Mouse (Mus musculus): ENCODE data around the gene Abcf1.
A peak's percentile ranks its signal among the peaks of the same experiment; 100 is the strongest.

Gene Abcf1

DNA sequence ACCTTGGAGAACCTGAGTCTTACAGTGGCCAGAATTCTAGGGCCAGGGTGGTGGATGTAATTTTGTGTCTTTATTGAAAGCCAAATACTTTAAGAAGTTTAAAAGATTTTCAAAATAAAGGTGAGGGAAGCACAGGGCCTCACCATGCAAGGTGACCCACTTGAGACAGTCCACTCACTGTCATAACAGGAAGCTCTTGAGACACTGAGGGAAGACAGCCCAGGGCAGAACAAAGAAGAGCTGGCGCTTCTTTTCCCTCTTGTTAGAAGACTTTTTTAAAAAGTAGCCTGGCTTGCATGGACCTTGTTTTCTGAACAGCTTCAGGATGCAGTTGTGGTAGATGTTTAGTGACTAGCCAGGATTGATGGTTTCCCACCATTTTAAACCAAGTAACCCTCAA lies 49.2 kb downstream of the Abcf1 start:
- no peak for DNase-seq (ENCODE audit: low spot score in 2 of 2)

GRCm38 (mm10) chr17:35919864-35920301 lies 49.7 kb downstream of the Abcf1 start:
- DNase-seq (ENCODE audit: low spot score in 2 of 2) = peak; percentile 48 to 73

- peak; percentile 96 to 98 for DNase-seq (ENCODE audit: low spot score in 2 of 2)
These were observed 50.4 kb downstream of the Abcf1 start for GRCm38 (mm10) chr17:35919060-35919715.

- peak; percentile 35 to 52 for DNase-seq (ENCODE audit: low spot score in 2 of 2)
These were observed 51.1 kb downstream of the Abcf1 start for GRCm38 (mm10) chr17:35918276-35919059.

- DNase-seq (ENCODE audit: low spot score in 2 of 2) = peak; percentile 41 to 48
These were observed 51.9 kb downstream of the Abcf1 start for GRCm38 (mm10) chr17:35917463-35918251.

DNA sequence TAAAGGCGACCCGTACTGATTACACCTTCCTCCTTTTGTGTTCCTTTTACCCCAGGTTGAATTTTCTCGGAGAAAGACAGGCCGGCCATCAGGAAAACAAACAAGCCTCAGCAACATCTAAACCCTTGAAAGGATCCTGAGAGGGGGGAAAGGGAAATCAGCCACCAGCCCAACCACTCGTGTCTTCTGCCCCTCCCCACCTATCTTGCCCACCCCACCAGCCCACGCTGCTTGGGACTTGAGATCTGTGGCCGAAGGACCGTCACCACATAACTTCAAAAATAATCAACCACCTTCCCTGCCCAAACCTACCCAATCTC lies 52.5 kb downstream of the Abcf1 start:
- DNase-seq (ENCODE audit: low spot score in 2 of 2) = peak in 1 of 2 experiments; percentile 38

- peak; percentile 100 for DNase-seq (ENCODE audit: low spot score in 2 of 2)
These were observed 53.0 kb downstream of the Abcf1 start, which contains the start of the genes Mrps18b and Ppp1r10 for GRCm38 (mm10) chr17:35916297-35917142. Gene Mrps18b, minus strand, starts transcription at chr17:35916389. Gene Ppp1r10, plus strand, starts transcription at chr17:35916434.

DNA sequence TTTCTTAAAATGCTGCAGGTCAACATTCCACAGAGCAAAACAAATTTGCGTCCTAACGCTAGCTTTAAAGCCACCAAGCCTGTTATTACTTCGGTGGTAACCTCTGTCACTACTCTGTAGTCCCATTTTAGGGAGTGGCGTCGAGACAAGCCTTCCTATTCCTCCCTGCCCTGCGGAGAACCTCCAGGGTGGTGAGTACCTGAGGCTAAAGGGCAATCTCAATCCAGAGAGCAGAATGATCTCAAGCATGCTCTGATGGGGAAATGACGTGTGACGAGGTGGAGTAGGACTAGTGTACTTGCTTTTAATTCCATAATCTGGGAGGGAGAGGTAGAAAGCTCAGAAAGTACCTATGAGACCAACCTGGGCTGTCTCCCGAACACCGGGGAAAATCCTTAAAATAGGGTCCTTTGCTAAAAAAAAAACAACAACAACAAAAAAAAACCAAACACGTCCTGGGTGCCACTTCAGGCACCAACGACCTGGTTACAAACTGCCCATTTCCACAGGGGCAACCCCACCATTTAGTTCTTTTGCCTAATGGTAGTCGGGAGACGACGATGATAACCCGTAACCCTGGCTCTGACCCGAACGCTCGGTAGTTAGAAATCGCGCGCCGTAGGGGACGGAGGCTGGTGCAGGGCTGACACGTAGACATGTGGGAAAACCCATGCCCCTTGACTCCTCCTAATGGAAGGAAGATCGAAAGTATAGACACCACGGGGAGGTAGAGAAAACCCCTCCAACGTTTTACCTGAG lies 53.8 kb downstream of the Abcf1 start:
- DNase-seq (ENCODE audit: low spot score in 2 of 2) = peak in 1 of 2 experiments; percentile 34

GRCm38 (mm10) chr17:35914975-35915374 lies 54.6 kb downstream of the Abcf1 start:
- no peak for DNase-seq (ENCODE audit: low spot score in 2 of 2)

GRCm38 (mm10) chr17:35909919-35910369 lies 59.6 kb downstream of the Abcf1 start, which contains the start of gene Atat1:
Gene Atat1, minus strand, starts transcription at chr17:35910075.
- peak; percentile 96 to 97 for DNase-seq (ENCODE audit: low spot score in 2 of 2)

DNA sequence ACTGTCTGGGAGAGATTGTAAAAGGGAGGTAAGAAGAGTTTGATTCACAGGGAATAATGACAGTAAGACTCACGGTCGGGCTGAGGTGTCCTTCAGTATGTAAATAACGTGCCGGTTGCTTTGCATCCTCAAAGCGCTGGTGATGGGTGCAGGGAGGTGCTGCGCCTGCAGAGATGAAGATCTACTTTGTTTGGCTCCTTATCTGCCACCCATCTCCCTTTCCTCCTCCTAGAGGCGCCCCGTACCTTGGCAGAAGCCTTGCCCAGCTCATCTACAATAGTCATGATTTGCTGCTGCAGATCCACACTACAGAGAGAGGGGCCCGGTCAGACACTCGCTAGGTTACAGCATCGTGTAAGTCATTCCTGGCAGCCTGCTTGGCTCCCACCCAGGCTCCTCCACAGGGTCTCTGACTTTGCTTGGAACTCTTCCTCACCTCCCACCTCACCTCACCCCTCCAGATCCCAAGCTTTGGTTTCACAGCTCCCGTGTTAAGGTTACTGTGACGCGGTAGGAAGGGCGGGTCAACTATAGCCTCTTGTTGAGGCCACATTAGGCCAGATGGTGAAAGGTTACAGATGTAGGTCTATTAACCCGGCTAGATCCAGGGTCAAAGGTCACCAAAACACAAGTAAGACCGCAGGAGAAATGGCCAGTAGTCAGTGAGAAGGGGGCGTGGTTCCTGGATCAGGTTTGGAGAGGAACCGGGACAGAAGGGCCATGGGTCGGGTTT lies 60.2 kb downstream of the Abcf1 start:
- no peak for DNase-seq (ENCODE audit: low spot score in 2 of 2)

DNA sequence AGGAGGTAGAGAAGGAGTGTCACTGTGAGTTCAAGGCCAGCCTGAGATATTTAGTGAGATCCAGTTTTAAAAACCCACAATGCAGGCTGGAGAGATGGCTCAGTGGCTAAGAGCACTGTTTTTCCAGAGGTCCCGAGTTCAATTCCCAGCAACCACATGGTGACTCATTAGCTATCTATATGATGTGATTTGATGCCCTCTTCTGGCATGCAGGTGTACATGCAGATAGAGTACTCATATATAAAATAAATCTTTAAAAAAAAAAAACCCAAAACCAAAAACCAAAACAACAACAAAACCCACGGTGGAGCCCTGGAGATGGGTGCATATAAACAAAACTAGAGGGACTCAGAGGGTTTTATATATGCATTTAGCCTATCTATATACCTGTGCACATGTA lies 62.0 kb downstream of the Abcf1 start:
- DNase-seq (ENCODE audit: low spot score in 2 of 2) = no peak

Measured in spleen, postnatal 36 days (tissue).